Mouse (Mus musculus): Measurements from ENCODE around the gene Wdr70.

Wdr70 gene

DNA sequence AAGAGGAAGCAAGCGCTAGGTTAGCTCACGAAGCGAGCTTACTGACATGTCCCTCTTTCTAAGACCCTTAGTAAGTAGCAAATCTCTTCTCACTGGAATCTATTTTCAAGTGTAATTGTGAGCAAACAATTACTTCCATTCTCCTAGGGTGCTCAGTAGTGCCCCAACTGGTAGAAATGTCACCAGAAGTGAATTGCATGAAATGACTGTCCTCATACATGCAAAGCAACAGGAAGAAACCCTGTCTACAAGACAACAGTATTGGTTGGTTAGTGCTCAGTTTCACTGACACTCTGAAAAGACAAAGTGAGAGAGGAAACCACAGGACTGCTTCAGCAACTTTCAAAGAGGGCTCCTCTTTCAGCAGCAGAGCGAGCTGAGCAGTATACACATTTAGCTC, 173.6 kb downstream of the Wdr70 start:
- peak in 1 of 2 experiments; percentile 41 for DNase-seq

DNA sequence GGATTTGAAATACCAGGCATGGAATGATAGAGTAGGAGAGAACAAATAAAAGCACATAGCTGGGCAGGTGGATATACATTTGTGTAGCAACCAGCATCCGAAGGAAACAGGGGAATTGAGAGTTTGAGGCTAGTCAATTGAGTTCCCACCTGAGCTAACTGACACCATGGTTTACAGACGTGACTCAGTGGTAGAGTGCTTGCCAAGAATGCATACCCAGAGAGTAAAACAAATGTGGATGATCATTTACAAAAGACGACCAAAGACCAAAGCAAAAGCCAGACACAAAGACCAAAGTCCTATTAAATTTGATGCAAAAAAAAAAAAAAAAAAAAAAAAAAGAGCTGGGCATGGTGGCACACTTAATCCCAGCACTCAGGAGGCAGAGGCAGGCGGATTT, 175.7 kb downstream of the Wdr70 start:
- no peak for DNase-seq

DNA sequence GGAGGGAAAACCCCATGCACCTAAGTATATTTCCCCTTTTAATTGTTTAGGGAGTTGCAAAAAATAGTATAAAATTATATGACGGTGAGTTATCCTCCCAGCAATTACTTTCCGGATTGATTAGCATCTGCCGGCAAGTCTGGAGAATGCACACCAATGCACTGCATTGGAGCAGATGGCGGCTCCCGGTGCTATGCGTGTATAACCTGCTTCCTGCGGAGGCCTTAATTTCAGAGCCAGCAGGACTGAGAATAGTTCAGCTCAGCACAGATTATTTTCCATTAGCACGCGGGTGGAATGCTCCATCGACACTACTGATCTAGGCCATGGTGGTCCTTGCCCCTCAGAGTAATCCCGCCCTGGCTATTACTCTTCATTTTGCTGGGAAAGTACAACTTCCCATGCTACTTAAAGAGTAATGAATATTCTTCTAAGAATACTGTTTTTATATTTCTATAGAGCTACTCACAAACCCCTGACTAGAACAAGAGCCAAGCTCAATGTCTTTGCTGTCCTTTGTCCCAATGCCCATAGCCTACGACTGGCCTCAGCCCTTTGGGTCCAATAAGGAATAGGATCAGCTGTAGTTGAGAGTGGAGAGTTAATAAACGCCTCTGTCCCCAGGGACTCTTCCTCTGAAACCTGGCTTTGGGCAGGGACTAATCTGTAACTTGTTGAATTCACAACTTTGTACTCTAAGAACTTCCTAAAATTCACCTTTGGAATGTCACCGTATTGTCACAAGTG, 176.5 kb downstream of the Wdr70 start:
- DNase-seq: no peak

DNA sequence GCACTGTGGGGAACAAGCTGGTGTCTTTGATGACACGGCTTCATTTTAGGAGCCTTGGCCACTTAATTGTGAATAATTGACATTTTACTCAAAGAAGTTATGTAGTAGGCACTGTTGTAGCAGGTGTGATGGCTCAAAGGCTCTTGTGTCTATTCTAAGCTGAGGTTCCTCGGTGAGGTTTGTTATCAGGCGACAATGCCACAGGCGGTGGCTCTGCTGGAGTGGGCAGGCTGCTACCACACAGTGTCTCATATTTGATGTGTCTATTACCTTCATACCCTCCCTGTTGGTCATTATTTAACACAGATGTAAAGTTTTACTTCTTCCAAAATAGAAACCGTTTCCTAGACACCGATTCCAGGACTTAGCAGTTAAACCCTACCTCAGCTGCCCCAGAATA, 177.9 kb downstream of the Wdr70 start:
- no peak for DNase-seq

DNA sequence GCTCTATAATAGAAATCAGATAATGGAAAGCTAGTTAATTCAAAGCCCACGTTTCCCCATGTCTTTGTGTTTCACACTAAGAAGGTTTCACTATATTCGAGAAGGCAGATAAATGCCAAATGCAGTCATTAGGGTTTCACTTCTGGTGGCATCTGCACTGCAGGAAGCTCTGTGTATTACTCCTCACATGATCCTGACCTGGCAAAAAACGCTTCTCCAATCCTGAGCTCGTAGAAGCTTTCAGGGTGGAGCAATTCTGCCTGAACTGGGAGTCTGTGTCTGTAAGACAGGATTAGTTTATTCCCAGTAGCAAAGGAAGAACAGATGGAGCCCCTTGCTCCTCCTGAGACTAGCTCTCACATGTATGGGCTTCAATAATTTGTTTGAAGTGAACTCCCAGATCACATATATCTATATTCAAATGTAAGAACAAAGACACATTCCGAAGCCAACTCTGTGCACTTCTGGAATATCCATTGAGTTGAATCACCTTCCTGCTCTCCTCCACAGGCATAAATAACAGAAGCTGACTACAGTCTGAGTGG, 192.4 kb downstream of the Wdr70 start:
- DNase-seq: no peak

DNA sequence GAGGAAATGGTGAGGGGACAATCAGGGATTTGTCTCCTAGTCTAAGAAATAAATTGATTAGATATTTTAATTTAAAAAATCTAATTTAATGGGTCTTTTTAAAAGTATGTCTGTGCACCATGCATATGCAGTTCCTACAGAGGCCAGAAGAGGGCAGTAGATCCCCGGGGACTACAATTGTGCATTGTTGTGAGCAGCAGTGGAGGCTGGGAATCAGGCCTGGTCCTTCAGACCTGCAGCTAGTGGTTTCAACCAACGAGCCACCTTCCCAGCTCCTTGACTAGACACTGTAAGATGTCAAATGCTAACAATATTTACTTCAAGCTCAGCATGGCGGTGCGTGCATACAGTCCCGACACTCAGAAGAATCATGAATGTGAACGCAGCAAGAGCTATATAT, 199.7 kb downstream of the Wdr70 start:
- DNase-seq: no peak

DNA sequence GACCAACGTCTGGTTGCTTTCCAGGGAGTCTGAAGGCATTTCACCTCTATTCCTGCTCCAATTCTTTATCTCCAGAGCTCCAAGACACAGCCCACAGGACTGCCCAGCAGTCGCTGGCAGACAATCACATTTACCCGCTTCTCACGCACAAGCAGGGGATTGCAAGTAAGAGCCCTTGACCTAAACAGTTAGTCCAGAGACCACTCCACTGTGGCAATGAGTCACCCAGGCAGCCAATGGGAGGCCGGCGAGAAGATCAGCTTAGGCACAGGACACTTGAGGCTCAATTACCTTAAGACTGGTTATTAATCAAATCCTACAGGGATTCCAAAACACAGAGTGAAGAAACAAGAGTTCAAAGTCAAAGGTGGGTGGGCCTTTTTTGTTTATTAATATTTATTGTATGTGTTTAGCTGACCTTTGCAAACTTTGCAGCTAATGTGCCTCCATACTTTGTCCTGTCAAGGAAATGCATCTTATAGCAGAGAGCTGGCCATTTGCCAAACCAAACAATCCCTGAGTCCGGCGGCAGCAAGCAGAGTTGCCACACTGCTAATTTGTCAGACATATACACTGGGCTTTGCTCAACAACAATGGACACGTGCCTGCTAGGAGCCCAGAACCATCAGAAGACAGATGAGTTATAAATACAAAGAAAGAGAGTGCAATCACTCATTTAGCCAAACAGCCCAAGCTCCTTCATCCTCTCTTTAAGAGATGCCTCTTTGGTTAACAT, 207.3 kb downstream of the Wdr70 start:
- peak; percentile 51 to 59 for DNase-seq

DNA sequence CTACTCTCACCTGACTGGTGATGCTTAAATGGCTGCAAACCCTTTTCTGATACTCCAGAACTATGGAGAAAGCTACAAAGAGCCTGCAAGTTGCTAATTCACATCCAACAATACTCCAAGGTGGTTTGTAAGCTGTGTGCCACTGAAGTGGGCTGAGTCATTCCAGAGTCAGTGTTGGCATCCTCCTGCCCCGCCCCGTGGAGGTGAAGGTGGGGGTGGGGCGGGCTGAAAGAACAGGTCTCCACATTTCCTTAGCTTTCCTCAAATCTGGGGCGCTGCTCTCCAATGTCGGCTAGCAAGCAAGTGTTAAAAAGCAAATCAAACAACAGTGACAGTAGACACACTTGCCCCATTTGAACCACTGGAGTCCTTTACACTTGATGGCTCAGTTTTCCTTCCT, 208.7 kb downstream of the Wdr70 start:
- DNase-seq: peak in 1 of 2 experiments; percentile 29

DNA sequence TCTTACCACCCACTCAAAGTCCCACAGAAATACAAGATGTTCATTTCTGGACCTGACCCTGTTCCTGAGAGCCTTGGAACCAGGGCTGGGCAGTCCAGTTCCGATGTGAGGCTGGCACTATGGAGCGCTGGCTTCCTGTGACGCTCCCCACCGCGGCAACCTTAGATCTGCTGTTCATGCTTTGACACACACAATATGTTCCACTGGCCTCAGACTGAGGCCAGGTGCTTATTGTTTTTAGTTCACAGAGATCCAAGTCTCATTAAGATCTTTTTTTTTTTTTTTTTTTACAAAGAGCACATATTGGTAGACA, 209.7 kb downstream of the Wdr70 start:
- no peak for DNase-seq

DNA sequence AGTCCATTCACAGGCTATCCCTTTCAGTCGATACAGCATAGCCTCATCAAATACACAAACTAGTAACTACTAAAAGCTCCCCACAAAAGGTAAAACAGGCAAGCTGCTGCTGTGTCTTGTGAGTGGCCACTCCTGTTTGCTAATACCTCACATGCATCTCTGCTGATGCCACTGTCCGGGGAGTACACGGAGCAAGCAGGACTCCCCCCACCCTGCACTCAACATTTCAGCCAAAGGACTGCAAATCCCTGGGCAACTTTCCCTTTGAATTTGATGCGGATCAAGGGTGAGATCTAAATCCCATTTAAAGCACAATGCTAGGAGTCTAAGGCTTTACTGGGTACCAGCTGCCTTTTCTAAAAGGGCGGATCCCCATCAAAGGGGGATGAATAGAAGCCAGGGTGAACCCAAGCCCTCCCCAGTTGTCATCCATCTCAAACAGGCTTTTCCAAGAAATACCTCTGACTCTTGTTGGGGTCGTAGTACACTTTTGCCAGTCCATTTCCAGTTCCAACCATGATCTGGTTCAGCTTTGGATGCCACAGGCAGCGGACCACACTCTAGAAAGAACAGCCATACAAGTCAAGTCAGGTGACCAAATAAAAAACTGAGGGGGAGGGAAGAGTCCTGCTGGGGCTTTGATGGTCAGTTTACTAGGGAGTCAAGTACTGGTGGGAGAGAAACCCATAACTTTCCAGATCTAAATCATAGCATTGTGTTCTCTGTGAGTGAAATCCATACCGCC, 210.2 kb downstream of the Wdr70 start:
- DNase-seq: no peak

DNA sequence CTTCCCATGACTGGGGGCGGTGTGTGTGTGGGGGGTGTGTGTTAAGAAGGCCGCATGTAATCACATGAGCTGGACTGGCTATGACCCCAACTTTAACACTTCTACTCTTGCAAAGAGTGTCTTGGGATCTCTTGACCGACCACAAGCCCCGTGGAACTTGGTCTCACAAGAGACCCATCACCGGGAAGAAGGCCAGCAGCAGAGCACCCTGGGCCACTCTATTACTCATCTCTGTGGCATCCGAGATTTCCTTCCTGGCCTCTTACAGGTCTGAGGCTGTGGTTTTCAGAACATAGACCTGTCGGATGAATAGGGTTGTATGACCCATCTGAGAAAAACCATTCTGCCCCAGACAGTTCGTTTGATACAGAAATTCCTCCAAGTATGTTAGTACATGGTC, 212.4 kb downstream of the Wdr70 start:
- DNase-seq: no peak

DNA sequence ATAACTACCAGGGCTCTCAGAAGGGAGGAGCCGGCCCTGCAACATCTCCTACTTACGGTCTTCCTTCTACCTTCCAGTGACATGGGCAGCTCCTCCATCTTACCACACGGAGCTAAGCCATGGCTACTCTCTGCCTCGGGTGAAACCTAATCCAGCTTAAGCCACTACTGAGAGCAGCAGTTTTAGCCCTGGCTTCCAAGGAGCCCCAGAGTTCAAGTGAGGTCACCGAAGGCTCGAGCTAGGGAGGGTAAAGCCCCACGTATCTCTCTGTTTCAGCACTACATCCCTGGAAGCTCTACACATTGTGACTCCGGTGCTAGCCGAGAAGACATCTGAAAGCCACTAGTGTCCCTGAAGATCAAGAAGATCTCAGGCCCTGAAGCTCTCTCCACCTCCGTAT, 213.9 kb downstream of the Wdr70 start:
- no peak for DNase-seq

DNA sequence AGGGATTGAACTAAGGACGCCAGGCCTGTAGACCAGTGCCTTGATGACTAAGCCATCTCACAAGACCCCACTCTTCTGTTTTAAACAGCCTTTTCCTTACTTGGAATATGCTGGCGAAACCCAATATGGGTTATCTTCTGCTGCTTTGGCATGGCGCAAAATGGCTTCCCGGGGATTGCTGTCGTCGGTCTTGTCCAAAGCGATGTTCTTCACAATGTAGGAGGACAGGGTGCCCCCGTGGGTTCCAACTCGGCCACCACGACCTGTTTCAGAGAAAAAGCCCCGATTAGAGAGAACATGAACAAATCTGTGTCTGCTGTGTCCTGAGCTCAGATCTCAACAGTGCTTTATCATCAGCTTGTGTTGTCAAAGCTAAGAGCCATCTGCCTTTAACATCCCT, 214.8 kb downstream of the Wdr70 start:
- no peak for DNase-seq

DNA sequence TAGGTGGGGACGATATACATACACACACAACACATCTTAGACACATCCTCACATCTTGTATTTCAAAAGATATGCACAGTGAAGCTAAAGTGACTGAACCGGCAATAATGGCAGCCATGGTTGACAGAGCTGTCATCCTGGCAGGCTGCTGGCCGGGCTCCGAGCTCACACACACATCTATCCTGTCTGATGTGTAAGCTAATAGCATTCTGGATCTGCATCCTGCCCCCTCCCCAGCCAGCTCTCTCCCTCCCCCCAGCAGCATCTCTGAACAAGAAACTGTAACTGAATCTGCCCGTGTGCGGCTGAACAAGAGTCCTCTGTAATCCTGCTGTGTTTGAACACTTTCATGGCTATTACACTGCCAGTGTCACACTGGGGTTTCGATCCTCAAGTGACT, 219.1 kb downstream of the Wdr70 start:
- no peak for DNase-seq

DNA sequence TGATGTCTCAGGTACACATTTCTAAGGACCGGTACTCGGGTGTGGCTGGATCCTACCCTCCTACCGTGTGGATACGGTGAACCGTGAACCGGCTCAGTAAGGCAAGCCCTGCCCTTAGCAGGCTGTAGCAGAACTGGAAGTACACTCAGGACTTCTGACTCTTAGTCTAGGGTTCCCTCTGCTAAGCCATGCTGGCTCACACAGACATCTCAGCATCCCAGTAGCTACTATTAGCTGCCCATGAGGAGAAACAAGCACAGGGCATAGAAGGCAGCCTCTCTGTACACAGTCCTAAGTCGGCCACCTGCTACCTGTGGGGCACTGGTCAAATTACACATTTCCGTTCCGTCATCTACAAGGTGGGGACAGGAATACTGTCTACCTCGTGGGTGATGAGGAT, 220.1 kb downstream of the Wdr70 start:
- DNase-seq: no peak

DNA sequence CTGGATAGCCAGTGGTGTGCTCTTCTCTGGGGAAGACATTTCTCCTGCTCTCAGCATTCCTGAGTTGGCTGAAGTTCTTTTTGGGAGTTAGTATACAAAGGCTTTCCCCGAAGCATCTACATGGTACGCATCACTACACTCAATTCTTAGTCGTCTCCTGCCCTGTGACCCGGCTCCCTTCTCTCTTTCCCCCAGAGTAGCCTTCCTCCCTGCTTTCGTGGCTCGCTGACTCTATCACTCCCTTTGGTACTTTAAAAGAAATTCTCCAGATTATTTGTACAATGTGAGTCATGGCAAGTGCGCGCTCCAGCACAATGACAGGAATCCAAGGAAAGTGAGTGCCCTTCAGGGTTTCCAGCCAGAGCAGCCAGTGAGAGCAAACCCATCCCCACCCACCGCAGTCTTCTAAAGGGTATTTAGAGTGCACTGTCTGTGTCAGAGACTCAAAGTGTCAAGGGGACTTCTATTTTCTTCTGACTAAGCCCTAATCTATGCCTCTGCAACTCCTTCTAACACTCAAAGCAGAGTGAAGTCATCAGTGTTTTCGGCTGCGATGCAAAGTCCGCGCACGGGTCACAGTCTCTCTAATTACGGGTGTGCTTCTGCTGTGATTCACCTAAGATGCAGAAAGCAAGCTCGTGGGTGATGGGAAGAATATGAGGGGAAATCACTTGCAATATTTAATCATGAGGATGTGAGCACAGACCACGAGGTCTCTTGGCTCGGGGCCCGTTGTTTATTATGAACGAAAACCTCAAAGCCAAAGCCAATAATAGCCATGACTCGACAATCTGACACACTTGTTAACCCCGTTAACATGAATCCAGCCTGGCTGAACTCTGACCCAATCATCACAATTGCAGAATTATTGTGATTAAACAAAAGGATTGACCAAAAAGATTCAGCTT, 221.2 kb downstream of the Wdr70 start:
- DNase-seq: peak in 1 of 2 experiments; percentile 44

DNA sequence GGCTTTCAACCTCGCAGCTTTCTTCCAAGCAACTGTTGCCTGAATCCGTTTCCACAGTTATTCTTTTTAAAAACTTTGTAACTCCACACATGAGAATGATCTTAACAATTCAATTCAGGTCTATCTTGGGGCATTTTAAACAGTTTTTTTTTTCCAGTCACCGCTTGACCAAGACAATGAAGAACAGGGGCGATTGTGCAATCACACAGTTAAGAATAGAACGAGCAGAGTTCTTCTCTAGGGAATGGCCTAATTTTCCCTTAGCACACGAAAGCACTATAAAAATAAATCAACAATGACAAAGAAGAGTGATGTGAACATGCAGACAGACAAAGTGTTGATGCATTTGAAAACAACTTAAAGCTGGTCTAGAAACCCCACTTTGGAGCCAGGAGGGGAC, 223.1 kb downstream of the Wdr70 start:
- DNase-seq: no peak

DNA sequence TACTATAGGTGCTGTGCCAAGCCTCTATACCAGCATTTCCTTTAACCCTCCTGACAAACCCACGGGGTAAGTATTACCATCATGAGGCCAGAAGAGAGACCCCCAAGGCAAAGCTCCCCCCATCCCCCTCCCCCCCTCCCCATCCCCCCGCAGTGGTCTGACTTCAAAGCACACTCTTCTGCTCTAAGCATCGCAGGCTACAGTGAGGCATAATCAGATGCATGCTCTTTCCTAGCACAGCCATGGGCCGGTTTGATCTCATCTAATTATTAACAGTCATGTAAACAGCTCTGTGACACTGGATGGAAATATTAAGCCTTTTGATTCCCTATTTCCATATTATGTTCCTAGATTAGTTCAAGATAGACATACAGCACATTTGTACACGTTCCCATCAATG, 226.5 kb downstream of the Wdr70 start:
- no peak for DNase-seq

DNA sequence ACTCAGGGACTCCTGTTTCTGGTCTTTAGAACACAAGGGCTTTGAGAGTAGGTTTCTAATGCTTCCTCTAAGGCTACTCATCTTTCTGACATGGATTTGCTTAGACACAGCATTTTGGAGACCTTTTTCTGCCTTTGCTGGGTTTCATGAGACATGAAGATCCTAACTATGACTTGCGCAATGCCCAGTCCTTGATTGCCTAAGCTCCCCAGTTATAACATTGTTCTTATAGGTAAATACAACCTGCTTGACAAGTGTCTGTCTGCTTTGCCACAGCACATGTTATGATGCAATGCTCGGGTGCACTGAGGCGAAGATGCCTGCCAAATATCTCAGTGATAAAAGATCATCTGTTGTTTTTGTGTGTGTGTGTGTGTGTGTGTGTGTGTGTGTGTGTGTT, 233.7 kb downstream of the Wdr70 start:
- no peak for DNase-seq

DNA sequence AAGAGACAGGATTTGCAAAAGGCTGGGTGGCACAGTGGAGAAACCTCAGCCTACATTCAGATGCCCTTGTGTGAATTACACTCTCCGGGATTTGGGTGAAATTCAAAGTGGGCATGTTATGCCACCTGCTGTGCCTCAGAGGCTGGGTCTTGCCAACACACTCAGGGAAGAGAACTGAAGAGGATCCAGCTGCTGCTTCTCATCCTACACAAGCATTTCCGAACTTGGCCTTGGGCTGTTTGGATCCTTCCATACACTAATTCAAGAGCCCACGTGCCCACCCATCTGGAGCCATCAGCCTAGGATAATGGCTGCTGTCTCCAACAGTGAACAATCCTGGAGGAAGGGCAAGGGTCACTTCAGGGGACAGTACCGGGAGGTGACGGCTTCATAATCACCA, 235.7 kb downstream of the Wdr70 start:
- no peak for DNase-seq

DNA sequence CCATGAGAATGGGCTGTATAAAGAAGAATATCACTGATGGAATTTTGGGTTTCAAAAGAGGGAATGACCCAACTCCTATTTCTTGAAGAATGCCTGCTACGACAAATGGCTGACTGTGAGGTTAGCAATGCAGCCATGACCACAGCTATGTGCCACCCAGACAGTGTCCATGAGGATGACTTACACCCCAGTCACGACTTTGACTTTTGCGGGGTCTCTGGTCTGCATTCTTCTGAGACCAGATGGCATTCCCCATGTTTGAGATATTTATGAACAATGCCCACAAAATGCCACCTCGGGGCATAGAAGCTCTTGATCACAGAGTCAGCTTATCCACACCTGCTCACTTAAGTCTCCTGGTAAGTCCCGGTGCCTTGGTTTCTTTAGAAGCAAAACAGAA, 236.1 kb downstream of the Wdr70 start:
- DNase-seq: no peak

DNA sequence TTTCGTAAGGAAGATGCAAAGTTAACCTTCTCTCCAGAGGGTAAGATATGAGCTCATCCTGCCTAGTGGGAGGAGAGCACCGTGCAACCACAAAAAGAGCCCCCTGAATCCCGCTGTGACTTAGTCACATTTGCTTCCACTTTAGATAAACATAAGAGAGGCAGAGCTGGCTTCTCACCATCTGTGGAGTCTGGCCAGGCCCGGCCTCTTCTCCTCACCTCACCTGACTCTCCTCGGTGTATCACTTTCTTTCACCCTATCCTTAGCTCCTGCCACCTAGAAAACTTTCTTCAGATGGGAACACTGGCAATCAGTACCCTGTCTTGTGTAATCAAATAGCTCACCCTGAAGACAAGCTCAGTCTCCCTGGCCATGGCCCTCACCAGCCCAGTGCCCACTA, 240.2 kb downstream of the Wdr70 start:
- DNase-seq: no peak

DNA sequence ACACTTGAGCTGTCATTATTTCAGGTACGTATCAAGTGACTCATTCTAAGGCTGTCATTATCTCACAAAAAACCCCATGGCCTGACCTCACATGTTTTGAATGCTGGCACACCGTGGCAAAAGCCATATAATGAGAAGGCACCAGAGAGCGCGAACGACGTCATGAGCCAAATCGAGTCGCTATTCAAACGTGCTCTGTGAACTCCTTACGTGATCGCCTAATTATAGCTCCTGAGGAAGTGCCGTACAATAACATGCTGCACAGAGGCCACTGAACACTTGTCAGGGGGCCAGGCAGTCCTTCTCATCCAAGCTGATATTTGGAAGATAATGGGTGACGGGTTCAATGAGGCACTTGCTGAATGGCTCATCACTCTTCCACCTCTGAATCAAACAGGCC, 241.6 kb downstream of the Wdr70 start:
- DNase-seq: peak; percentile 24 to 33
